Mouse (Mus musculus): ENCODE measurements around the gene Rlbp1.

Rlbp1 gene

DNA sequence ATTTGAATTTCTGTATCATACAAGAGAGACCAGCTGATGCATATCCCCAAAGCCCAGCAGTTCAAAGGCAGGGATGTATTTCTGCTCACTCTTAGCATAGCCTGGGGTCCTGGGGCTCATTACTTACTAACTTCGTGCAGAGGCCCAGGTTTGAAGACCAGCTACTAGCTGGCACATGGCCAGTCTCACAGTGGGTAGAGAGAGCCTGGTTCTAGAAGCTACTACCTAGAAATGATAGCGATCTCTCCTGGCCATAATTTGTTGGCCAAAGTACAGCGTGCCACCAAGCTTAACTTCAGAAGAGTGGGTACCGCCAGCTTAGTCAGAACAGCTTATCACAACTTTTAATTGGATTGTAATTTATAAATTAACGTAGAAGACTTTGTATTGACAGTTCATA lies 58.1 kb downstream of the Rlbp1 start:
- H3K27me3 ChIP-seq (ENCODE audit: insufficient read depth, low read length) = no peaks in the 10 kb centered on the region
- H3K9me3 ChIP-seq (ENCODE audit: low read length) = no peaks in the 10 kb centered on the region
- H3K36me3 ChIP-seq (ENCODE audit: insufficient read depth, low read length) = peaks cover 72% of the 10 kb centered on the region
- no peak for TF ChIP-seq CTCF (conservative IDR thresholded peaks at IDR 0.05; ENCODE audit: low read length)
- no peak for TF ChIP-seq NANOG (IDR thresholded peaks at IDR 0.05; ENCODE audit: borderline replicate concordance, low read length)
- TF ChIP-seq POU5F1 (IDR thresholded peaks at IDR 0.05; ENCODE audit: borderline replicate concordance, low read length) = no peak
- H3K4me3 ChIP-seq (replicated peaks; ENCODE audit: low read length) = no peak overlapping the region
- peaks cover 15% of the 10 kb centered on the region for H3K4me1 ChIP-seq (replicated peaks; ENCODE audit: low read depth, low read length)
